Mouse (Mus musculus): Measurements from ENCODE around the gene Mpo.
A peak's percentile ranks its signal among the peaks of the same experiment; 100 is the strongest.

The Mpo gene

GRCm38 (mm10) chr11:87758161-87758911, 35.0 kb upstream of the Mpo start:
- DNase-seq: no peak

DNA sequence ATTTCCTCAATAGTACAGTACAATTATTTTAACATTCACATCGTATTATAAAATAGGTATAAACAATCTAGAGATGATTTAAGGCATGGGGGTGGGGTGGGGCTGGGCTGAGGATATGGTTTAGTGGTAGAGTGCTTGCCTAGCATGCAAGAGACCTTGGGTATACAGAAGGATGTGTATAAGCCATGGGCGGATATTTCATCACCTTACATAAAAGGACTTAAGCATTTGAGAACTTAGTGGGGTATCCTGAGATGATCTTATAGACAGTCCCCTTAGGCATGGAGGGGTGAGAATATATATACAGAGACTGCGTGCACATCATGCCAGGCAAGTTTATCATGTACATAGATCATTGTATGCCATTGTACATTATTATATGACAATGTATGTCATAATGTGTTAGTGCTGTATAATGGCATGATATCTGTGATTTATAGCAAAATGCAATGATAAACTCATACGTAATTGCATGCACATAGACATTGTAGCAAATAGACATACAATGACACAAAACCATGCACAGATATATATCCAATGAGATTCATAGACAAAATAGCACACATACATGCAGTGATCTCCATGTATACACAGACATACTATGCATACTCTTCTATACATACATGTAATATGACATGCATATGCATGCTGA, 34.3 kb upstream of the Mpo start:
- DNase-seq: no peak

GRCm38 (mm10) chr11:87759609-87760005, 33.8 kb upstream of the Mpo start:
- DNase-seq: no peak

DNA sequence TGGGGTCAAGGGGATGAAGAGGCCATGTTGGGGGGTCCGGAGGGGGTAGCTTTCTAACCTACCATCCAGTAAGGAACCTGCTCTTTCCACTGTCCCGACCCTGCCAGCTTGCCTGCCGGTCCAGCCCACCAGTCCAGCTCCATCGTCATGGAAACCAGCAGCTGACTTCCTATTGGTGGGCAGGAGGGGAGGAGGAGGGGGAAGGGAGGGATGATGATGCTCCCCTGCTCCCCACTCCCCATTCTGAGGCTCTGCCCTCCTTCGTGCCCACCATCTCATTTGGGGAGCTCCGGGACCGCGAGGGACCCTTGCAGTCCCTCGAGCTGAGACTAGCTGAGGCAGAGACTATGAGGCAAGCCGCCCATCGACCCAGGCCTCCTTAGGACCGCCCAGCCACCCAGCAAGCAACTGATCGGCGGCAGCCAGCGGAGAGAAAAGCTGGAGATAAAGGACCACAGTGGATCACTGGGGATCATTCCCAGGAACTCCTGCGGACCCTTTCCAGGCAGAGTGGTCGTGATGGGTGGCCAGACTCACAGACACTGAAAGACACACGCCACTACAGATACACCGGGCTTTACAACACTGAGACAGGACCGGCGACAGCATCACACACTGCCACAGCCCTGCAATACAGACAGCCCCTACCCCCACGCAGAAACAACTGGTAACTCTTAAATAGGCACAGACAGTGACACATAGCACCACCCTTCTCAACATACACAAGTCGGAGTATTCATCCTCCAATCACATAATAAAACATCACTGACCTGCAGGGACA, 32.9 kb upstream of the Mpo start, which contains the start of gene Tspoap1:
Gene Tspoap1 (plus strand): TSS at position 241 of the 781 bp plus-strand sequence.
- DNase-seq: no peak

GRCm38 (mm10) chr11:87761181-87761721, 32.1 kb upstream of the Mpo start:
- no peak for DNase-seq

DNA sequence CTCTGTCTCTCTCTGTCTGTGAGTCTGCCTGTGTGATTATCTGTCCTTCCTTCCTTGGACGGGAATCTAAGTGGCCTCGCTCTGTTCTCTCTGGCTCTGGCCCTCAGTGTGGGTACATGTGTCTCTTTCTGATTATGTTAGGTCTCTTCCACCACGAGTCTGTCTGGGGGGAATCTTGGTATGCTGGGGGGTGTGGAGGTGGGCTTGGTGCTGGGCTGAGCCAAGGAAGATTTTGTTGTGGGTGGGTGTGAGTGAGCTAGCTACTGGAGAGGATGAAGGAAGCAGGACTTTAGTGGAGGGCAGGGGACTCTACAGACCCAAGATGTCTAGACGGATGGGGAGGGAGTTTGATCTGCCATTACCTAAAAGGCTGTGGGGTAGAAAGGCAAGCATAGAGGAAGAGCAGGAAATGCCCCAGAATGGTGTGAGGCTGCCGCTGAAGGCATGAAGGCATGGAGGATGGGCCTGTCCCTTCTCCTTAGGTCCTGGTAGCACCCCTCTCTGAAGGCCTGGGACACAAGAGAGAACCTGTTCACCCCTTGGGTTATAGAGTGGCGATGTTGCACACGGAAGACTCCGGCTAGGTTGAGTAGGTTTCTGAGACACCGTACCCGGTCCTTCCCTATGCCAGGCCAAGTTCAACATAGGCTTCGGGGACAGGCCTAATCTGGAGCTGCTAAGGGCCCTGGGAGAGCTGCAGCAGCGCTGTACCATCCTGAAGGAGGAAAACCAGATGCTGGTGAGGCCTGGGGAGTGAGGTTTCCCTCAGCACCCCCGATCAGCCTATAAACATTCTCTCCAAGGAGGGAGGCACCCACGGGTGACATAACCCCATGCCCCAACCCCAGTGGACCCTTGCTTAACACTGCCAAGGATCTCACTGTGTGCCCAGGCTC, 31.3 kb upstream of the Mpo start:
- DNase-seq: no peak

GRCm38 (mm10) chr11:87762702-87763385, 30.5 kb upstream of the Mpo start:
- no peak for DNase-seq

- DNase-seq: peak; percentile 66 to 69
Measured at GRCm38 (mm10) chr11:87763511-87763987, 29.8 kb upstream of the Mpo start.

GRCm38 (mm10) chr11:87763988-87764876, 29.1 kb upstream of the Mpo start:
- DNase-seq: peak in 1 of 2 experiments; percentile 53

GRCm38 (mm10) chr11:87768745-87769144, 24.6 kb upstream of the Mpo start:
- DNase-seq: no peak

DNA sequence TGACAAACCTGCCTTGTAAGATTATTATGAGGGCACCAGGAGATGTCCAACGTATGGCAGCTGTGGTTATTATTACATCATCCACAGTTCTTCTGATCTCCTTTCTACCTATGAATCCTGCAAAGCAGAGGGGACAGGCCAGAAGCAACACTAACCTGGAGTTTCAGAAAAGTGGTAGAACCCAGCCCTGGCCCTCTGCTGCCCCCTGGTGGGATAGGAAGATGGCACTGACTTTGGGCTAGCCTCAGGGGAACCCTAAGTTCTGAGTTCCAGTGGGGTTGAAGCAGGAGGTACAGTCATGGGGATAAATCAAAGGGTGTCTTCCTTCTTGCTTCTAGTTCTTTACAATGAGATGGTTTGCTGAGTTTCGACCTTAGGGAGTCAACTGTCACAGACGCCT, 22.4 kb upstream of the Mpo start:
- peak; percentile 60 to 92 for DNase-seq

- no peak for DNase-seq
Measured at GRCm38 (mm10) chr11:87772354-87772753, 21.0 kb upstream of the Mpo start.

DNA sequence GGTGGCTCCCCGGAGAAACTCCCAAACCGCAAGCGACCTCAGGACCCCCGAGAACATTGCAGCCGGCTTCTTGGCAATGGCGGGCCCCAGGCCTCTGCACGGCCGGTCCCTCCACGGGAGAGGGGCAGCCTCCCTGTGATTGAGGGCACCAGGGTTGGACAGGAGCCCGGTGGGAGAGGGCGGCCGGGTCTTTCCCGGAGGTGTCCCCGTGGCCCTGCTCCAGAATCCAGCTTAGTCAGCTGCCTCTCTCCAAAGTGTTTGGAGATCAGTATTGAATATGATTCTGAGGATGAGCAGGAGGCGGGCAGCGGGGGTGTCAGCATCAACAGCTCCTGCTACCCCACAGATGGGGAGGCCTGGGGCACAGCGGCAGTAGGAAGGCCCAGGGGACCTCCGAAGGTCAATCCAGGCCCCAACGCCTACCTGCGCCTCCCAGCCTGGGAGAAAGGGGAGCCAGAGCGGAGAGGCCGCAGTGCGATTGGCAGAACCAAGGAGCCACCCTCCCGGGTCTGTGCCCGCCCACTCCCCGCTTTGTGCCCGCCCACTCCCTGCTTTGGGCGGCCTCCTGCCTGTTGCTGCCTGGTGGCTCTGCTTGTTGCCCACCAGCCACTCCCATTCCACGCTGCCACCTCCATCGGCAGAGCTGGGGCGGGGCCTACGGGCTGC, 15.1 kb upstream of the Mpo start:
- peak; percentile 86 to 91 for DNase-seq

- DNase-seq: no peak
Measured at GRCm38 (mm10) chr11:87778915-87779314, 14.5 kb upstream of the Mpo start.

GRCm38 (mm10) chr11:87779392-87779791, 14.0 kb upstream of the Mpo start:
- no peak for DNase-seq

- no peak for DNase-seq
Measured at GRCm38 (mm10) chr11:87780130-87780529, 13.3 kb upstream of the Mpo start.

DNA sequence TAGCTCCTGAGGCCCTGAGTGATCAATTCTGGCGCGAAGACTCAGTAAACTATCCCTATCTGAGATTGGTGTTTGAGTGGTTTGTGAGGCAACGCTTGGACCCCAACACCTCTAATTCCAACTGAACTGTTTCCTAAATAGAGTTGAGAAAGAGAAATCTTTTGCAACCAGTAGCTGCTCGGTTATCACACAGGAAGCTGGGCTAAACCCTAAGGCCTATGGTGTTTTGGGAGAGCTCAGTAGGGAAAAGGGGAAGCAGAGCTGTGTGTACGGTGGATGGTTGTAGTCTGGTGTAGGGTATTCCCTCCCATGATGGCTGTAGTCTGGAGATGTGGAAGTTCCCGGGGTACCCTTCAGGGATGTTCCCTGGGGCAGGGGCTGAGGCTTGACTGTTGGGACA, 3.3 kb upstream of the Mpo start:
- DNase-seq: no peak

DNA sequence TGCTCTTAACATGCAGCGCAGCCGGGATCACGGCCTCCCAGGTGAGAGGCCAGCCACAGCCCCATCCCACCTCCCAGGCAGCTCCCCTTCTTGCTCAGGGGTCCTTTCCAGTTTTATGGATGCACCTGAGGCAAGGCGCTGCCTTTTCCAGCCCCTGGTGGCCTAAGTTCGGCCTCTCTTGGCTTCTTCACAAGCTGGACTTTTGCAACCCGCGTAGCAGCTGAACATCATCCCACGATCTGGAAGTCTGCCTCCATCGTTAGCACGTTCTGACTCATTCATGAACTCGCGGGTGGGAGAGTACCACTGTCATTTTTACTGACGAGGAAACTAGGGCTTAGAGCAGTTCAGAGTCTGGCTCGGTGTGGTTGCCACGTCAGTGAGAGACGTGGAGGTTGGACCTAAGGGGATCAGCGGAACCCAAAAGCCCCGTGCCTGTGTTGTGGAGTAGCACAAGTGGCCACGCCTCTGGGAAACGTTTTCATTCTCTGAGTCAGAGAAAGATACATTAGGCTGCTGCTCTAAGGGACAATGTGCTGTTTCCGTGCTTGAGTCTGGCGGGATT, 8.4 kb downstream of the Mpo start:
- no peak for DNase-seq

GRCm38 (mm10) chr11:87802621-87803020, 9.2 kb downstream of the Mpo start:
- DNase-seq: peak in 1 of 2 experiments; percentile 48
